Mouse (Mus musculus): ENCODE measurements at regions not wholly inside any gene's neighbourhood (a gene's known extent, or its start where the extent isn't known, plus 50 kb on each side); places are given as distances from the start of the nearest gene placed in this dataset.
A peak's percentile ranks its signal among the peaks of the same experiment; 100 is the strongest.

DNA sequence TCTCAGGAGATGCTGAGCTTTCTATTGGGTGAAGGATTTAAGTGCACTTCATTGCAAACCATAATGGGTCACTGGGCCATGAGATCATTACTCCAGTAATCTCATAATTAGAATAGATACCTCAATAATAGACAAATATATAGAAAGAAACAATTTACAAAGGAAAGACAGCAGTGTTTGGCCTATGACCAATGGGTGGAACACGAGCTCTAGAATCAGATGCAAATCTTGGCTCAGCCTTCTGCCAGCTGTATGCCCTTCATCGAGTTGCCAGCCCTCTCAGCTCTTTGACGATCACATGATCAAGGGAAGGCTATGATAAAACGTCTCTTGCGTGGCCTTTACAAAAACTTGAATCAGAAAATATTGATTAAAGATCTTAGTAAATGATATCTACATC is 92.9 kb upstream of the Dapk1 start:
- H3ac ChIP-seq (ENCODE audit: control insufficient read depth, insufficient read length) = no peak overlapping the region
- TF ChIP-seq POLR2AphosphoS2 (IDR thresholded peaks at IDR 0.05; ENCODE audit: insufficient read length, low read depth) = no peak
- no peak for TF ChIP-seq POLR2A (IDR thresholded peaks at IDR 0.05; ENCODE audit: insufficient read length, low read depth)
- TF ChIP-seq E2F4 (IDR thresholded peaks at IDR 0.05; ENCODE audit: insufficient read depth) = no peak
- TF ChIP-seq MAX (IDR thresholded peaks at IDR 0.05; ENCODE audit: low read depth) = no peak
- no peak for TF ChIP-seq TCF12 (IDR thresholded peaks at IDR 0.05; ENCODE audit: insufficient read depth, poor library complexity, severe bottlenecking)
- no peak for TF ChIP-seq SRF (IDR thresholded peaks at IDR 0.05; ENCODE audit: control insufficient read depth, insufficient read length, low read depth)
- TF ChIP-seq MYOD1 (IDR thresholded peaks at IDR 0.05; ENCODE audit: control insufficient read depth in 1 of 3, insufficient read length in 2 of 3, low read depth in 2 of 3) = no peak
- no peak for TF ChIP-seq USF1 (IDR thresholded peaks at IDR 0.05; ENCODE audit: low read depth)
- no peak for TF ChIP-seq TCF3 (IDR thresholded peaks at IDR 0.05; ENCODE audit: insufficient read length, low read depth)
- no peak for TF ChIP-seq REST (IDR thresholded peaks at IDR 0.05; ENCODE audit: insufficient read depth, insufficient read length)
- TF ChIP-seq MYOG (IDR thresholded peaks at IDR 0.05; ENCODE audit: control insufficient read depth in 1 of 3, insufficient read depth in 1 of 3, insufficient read length in 2 of 3, low read depth in 2 of 3) = no peak
- no peak for TF ChIP-seq CEBPB (IDR thresholded peaks at IDR 0.05; ENCODE audit: insufficient read depth, poor library complexity, severe bottlenecking)
- H3K79me2 ChIP-seq (ENCODE audit: control insufficient read depth, insufficient read depth) = no peaks in the 10 kb centered on the region
- H3K27me3 ChIP-seq (ENCODE audit: control insufficient read depth, insufficient read depth, insufficient read length) = peaks cover 15% of the 10 kb centered on the region
- H3K36me3 ChIP-seq (ENCODE audit: control insufficient read depth, insufficient read depth) = no peaks in the 10 kb centered on the region
- H3K4me2 ChIP-seq (ENCODE audit: low read depth) = peak overlapping the region; percentile 68
- no peak overlapping the region for H3K4me3 ChIP-seq

DNA sequence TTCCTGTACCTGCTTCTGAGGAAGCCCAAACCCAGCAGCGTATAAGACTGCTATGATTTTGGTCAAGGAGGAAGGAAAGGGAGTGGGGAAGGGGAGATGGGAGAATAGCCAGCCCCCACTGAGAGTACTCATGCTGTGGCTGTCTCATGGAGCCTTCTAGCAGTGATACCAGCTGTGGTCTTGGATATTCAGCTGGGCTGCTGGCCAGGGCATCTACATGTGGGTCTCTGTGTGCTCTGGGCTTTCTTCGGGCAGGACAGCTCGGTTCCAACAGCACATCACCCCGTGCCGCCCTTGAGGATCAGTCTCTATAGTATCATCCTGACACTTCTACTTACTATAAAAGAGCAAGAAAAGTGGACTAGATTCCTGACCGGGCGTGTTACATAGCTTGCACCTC is 90.6 kb upstream of the Dapk1 start:
- no peak overlapping the region for H3K4me2 ChIP-seq (ENCODE audit: low read depth)
- H3K36me3 ChIP-seq (ENCODE audit: control insufficient read depth, insufficient read depth) = no peaks in the 10 kb centered on the region
- H3K4me3 ChIP-seq = no peak overlapping the region
- no peak overlapping the region for H3ac ChIP-seq (ENCODE audit: control insufficient read depth, insufficient read length)
- no peak for TF ChIP-seq TCF12 (IDR thresholded peaks at IDR 0.05; ENCODE audit: insufficient read depth, poor library complexity, severe bottlenecking)
- TF ChIP-seq SRF (IDR thresholded peaks at IDR 0.05; ENCODE audit: control insufficient read depth, insufficient read length, low read depth) = no peak
- no peak for TF ChIP-seq POLR2A (IDR thresholded peaks at IDR 0.05; ENCODE audit: insufficient read length, low read depth)
- TF ChIP-seq TCF3 (IDR thresholded peaks at IDR 0.05; ENCODE audit: insufficient read length, low read depth) = no peak
- TF ChIP-seq MAX (IDR thresholded peaks at IDR 0.05; ENCODE audit: low read depth) = no peak
- TF ChIP-seq E2F4 (IDR thresholded peaks at IDR 0.05; ENCODE audit: insufficient read depth) = no peak
- TF ChIP-seq REST (IDR thresholded peaks at IDR 0.05; ENCODE audit: insufficient read depth, insufficient read length) = no peak
- H3K79me2 ChIP-seq (ENCODE audit: control insufficient read depth, insufficient read depth) = no peaks in the 10 kb centered on the region
- peaks cover 24% of the 10 kb centered on the region for H3K27me3 ChIP-seq (ENCODE audit: control insufficient read depth, insufficient read depth, insufficient read length)

GRCm38 (mm10) chr13:60511628-60512027 is 90.1 kb upstream of the Dapk1 start:
- TF ChIP-seq TCF3 (IDR thresholded peaks at IDR 0.05; ENCODE audit: insufficient read length, low read depth) (no peak), E2F4 (IDR thresholded peaks at IDR 0.05; ENCODE audit: insufficient read depth) (no peak), CEBPB (IDR thresholded peaks at IDR 0.05; ENCODE audit: insufficient read depth, poor library complexity, severe bottlenecking) (no peak), SRF (IDR thresholded peaks at IDR 0.05; ENCODE audit: control insufficient read depth, insufficient read length, low read depth) (no peak), REST (IDR thresholded peaks at IDR 0.05; ENCODE audit: insufficient read depth, insufficient read length) (no peak), MYOD1 (IDR thresholded peaks at IDR 0.05; ENCODE audit: control insufficient read depth in 1 of 3, insufficient read length in 2 of 3, low read depth in 2 of 3) (no peak), TCF12 (IDR thresholded peaks at IDR 0.05; ENCODE audit: insufficient read depth, poor library complexity, severe bottlenecking) (no peak), MYOG (IDR thresholded peaks at IDR 0.05; ENCODE audit: control insufficient read depth in 1 of 3, insufficient read depth in 1 of 3, insufficient read length in 2 of 3, low read depth in 2 of 3) (no peak), MAX (IDR thresholded peaks at IDR 0.05; ENCODE audit: low read depth) (no peak), POLR2AphosphoS2 (IDR thresholded peaks at IDR 0.05; ENCODE audit: insufficient read length, low read depth) (no peak), POLR2A (IDR thresholded peaks at IDR 0.05; ENCODE audit: insufficient read length, low read depth) (no peak), USF1 (IDR thresholded peaks at IDR 0.05; ENCODE audit: low read depth) (no peak)
- no peak overlapping the region for H3K4me3 ChIP-seq
- H3K79me2 ChIP-seq (ENCODE audit: control insufficient read depth, insufficient read depth) = no peaks in the 10 kb centered on the region
- no peaks in the 10 kb centered on the region for H3K36me3 ChIP-seq (ENCODE audit: control insufficient read depth, insufficient read depth)
- H3K4me2 ChIP-seq (ENCODE audit: low read depth) = no peak overlapping the region
- H3ac ChIP-seq (ENCODE audit: control insufficient read depth, insufficient read length) = no peak overlapping the region
- peaks cover 24% of the 10 kb centered on the region for H3K27me3 ChIP-seq (ENCODE audit: control insufficient read depth, insufficient read depth, insufficient read length)

DNA sequence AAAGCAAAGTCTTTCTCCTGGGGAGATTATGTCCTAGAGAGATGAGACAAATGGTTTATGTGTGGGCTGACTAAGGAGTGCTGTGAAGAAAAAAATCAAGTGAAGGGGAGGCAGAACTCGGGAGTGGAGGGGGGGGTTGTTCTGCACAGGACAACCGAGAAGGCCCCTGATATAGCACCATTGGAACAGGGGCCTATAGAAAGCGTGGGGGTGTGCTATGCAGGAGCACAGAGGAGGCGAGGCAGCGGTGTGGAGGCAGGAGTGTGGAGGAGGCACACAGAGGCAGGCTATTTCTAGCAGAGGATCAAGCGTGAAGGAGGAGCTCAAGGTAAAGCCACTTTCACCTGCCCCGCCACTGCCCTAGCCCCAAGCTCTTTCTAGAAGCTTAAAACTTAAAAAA is 88.0 kb upstream of the Dapk1 start:
- TF ChIP-seq POLR2A (IDR thresholded peaks at IDR 0.05; ENCODE audit: insufficient read length, low read depth) (no peak), TCF3 (IDR thresholded peaks at IDR 0.05; ENCODE audit: insufficient read length, low read depth) (no peak), MYOD1 (IDR thresholded peaks at IDR 0.05; ENCODE audit: control insufficient read depth in 1 of 3, insufficient read length in 2 of 3, low read depth in 2 of 3) (no peak), USF1 (IDR thresholded peaks at IDR 0.05; ENCODE audit: low read depth) (no peak), REST (IDR thresholded peaks at IDR 0.05; ENCODE audit: insufficient read depth, insufficient read length) (no peak), MYOG (IDR thresholded peaks at IDR 0.05; ENCODE audit: control insufficient read depth in 1 of 3, insufficient read depth in 1 of 3, insufficient read length in 2 of 3, low read depth in 2 of 3) (no peak), E2F4 (IDR thresholded peaks at IDR 0.05; ENCODE audit: insufficient read depth) (no peak), MAX (IDR thresholded peaks at IDR 0.05; ENCODE audit: low read depth) (no peak), SRF (IDR thresholded peaks at IDR 0.05; ENCODE audit: control insufficient read depth, insufficient read length, low read depth) (no peak), CEBPB (IDR thresholded peaks at IDR 0.05; ENCODE audit: insufficient read depth, poor library complexity, severe bottlenecking) (no peak)
- no peaks in the 10 kb centered on the region for H3K79me2 ChIP-seq (ENCODE audit: control insufficient read depth, insufficient read depth)
- H3K36me3 ChIP-seq (ENCODE audit: control insufficient read depth, insufficient read depth) = no peaks in the 10 kb centered on the region
- no peak overlapping the region for H3ac ChIP-seq (ENCODE audit: control insufficient read depth, insufficient read length)
- H3K4me2 ChIP-seq (ENCODE audit: low read depth) = no peak overlapping the region
- H3K27me3 ChIP-seq (ENCODE audit: control insufficient read depth, insufficient read depth, insufficient read length) = peaks cover 24% of the 10 kb centered on the region
- no peak overlapping the region for H3K4me3 ChIP-seq

DNA sequence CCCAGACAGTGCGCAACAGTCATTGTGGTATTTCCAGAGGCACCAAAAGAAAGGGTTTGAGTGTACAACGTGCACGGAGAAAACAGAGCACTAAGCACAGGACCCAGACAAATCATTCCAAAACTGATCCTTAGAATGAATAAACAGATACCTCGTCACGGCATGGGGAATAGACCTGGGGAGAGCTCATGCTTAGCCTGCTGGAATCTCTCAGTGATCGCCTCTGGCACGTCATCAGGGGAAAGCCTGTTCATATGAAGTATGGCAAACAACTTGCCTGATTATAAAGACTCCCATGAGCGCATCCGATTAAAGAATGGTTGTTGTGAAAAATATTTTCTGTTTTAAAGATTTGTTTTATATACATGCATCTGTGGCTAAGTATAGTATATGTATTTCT is 86.9 kb upstream of the Dapk1 start:
- H3K79me2 ChIP-seq (ENCODE audit: control insufficient read depth, insufficient read depth) = no peaks in the 10 kb centered on the region
- no peak for TF ChIP-seq MAX (IDR thresholded peaks at IDR 0.05; ENCODE audit: low read depth)
- TF ChIP-seq REST (IDR thresholded peaks at IDR 0.05; ENCODE audit: insufficient read depth, insufficient read length) = no peak
- no peak for TF ChIP-seq CEBPB (IDR thresholded peaks at IDR 0.05; ENCODE audit: insufficient read depth, poor library complexity, severe bottlenecking)
- TF ChIP-seq MYOG (IDR thresholded peaks at IDR 0.05; ENCODE audit: control insufficient read depth in 1 of 3, insufficient read depth in 1 of 3, insufficient read length in 2 of 3, low read depth in 2 of 3) = no peak
- no peak for TF ChIP-seq USF1 (IDR thresholded peaks at IDR 0.05; ENCODE audit: low read depth)
- TF ChIP-seq POLR2A (IDR thresholded peaks at IDR 0.05; ENCODE audit: insufficient read length, low read depth) = no peak
- no peak for TF ChIP-seq TCF12 (IDR thresholded peaks at IDR 0.05; ENCODE audit: insufficient read depth, poor library complexity, severe bottlenecking)
- no peak for TF ChIP-seq MYOD1 (IDR thresholded peaks at IDR 0.05; ENCODE audit: control insufficient read depth in 1 of 3, insufficient read length in 2 of 3, low read depth in 2 of 3)
- no peak for TF ChIP-seq POLR2AphosphoS2 (IDR thresholded peaks at IDR 0.05; ENCODE audit: insufficient read length, low read depth)
- no peak for TF ChIP-seq TCF3 (IDR thresholded peaks at IDR 0.05; ENCODE audit: insufficient read length, low read depth)
- TF ChIP-seq SRF (IDR thresholded peaks at IDR 0.05; ENCODE audit: control insufficient read depth, insufficient read length, low read depth) = no peak
- peaks cover 21% of the 10 kb centered on the region for H3K27me3 ChIP-seq (ENCODE audit: control insufficient read depth, insufficient read depth, insufficient read length)
- no peak overlapping the region for H3K4me3 ChIP-seq
- H3ac ChIP-seq (ENCODE audit: control insufficient read depth, insufficient read length) = no peak overlapping the region
- no peaks in the 10 kb centered on the region for H3K36me3 ChIP-seq (ENCODE audit: control insufficient read depth, insufficient read depth)
- no peak overlapping the region for H3K4me2 ChIP-seq (ENCODE audit: low read depth)

Measured in myocyte (in vitro differentiated cells).